Mouse (Mus musculus) hematopoietic multipotent progenitor cell, adult 10-12 weeks (in vitro differentiated cells): ENCODE measurements around the gene Zscan2. TPM values are rescaled to one million over a fixed set of nuclear protein-coding genes. Genes with fewer than 3 reads are reported as not detected.

Source experiments
- polyA plus RNA-seq: library from polyadenylated mRNA; stranded (reverse); fragments of >175 nt; gene quantifications from 2 replicates; pipeline ENCODE4 v1.2.3, GENCODE M21; 2012; ENCODE audit warnings: low replicate concordance

Gene Zscan2
- 13.5 and 15.7 TPM in 2 replicates for polyA plus RNA-seq

DNA sequence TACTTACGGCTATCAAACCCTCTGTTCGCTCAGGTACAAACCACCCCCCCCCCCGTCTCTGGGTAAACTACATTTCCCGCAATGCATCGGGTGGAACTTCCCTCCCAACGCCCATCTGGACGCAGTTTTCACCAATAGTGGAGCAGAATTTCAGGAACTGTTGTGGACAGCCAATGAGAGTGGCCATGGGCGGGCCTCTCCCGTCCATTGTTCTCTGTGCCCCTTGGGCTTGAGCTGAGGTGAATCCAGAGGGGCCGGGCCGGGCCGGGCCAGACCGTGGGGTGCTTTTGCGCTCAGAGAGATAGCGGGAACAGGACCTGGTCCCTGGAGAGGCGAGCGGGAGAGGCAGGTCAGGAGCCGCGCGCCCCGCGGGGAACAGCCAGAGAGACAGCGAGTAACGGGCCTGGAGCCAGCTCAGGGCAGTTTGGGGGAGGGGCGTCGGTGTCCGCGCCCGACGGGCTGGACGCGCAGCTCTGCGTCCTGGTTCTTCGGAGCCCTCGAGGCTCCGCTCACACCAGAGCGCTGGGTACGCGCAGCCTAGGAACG is at the start of gene Zscan2:
Gene Zscan2 (plus strand): TSS at position 192 of the 546 bp plus-strand sequence.

GRCm38 (mm10) chr7:80825843-80826403 is 34.8 kb upstream of the Zscan2 start, which contains the start of gene Iqgap1:
Gene Iqgap1 (minus strand): TSS chr7:80825974.

DNA sequence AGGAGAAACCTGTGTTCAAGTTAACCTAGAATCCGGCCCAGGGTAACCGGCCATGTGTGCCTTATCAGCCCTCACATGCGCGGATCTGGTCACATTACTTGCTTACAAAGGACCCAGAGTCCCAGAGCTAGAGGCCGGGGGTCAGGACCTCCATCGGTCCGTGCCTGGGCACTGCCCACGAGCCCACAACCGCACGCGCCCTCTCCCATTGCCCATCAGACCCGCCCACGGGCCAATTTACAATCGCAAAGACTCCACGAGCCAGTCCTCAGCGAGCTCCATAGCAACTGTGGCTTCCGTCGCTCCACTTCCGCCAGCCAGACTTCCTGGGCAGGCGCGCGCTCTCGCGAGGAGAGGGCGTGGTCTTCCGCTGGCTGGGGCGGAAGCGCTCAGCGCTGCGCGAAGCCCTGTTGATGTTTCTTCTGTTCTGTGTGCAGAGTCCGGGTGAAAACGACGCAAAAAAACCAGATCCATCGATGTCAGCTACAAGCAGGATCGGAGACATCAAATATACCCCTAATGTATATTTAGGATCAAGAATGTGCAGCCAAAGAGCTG is 40.3 kb downstream of the Zscan2 start, which contains the start of gene Wdr73:
Gene Wdr73 (minus strand): TSS at position 326 of the 558 bp plus-strand sequence.

GRCm38 (mm10) chr7:80904921-80905515 is 44.3 kb downstream of the Zscan2 start, which contains the start of gene Nmb:
Gene Nmb (minus strand): TSS chr7:80905076.

Other genes with a start within 250 kb of the Zscan2 start
- 35.2 and 68.1 TPM in 2 replicates for gene Crtc3, start 172.0 kb upstream of the Zscan2 start, polyA plus RNA-seq
- gene Iqgap1, start 34.9 kb upstream of the Zscan2 start, polyA plus RNA-seq, result 29.6 and 55.1 TPM in 2 replicates
- gene Wdr73, start 40.3 kb downstream of the Zscan2 start, polyA plus RNA-seq, result 5.1 and 11.7 TPM in 2 replicates
- gene Nmb, start 44.2 kb downstream of the Zscan2 start, polyA plus RNA-seq, result 11.9 and 12.8 TPM in 2 replicates
- 3.5 and 8.6 TPM in 2 replicates for gene Sec11a, start 86.9 kb downstream of the Zscan2 start, polyA plus RNA-seq
- gene Zfp592, start 132.8 kb downstream of the Zscan2 start, polyA plus RNA-seq, result 39.9 and 78.6 TPM in 2 replicates
- 0.38 and 0.58 TPM in 2 replicates for gene Alpk3, start 196.7 kb downstream of the Zscan2 start, polyA plus RNA-seq